Mouse (Mus musculus): ENCODE results near the gene Col4a3bp. TPM values are rescaled to one million over a fixed set of nuclear protein-coding genes. Genes with fewer than 3 reads are reported as not detected.
"Not testable (repeated sequence)": the region's sequence is repeated elsewhere in the genome, so short reads cannot be mapped to it uniquely, and the experiment has no call there.

Gene Col4a3bp
- polyA plus RNA-seq, 1 experiment from 2014 or later = 6.5 TPM

DNA sequence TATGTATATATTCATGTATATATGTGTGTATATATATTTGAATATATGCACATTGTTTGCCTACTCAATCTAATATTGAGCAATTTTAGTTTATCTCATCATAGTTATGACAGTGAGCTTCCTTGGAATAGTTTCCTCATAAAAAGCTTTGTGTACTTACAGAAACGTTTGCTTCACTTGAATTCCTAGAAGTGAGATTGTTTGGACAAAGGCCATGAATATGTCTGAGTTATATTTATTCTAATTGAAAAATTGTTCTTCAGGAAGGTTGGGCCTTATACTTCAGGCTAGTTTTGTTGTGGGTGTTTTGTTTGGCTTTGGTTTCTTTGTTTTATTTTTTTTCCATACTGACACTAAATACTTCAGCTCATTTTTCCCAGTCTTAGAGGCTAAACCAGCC is 78.5 kb downstream of the Col4a3bp start:
- no peak for DNase-seq (ENCODE audit: low spot score)
- Histone ChIP-seq H3K4me2 (ENCODE audit: low read depth, severe bottlenecking) (no peak overlapping the region), H3K4me1 (ENCODE audit: control insufficient read depth, insufficient read depth, low read length) (no peaks in the 10 kb centered on the region), H3K27ac (replicated peaks; ENCODE audit: low read depth, low read length) (no peak overlapping the region), H3K4me3 (ENCODE audit: low read depth, low read length) (no peak overlapping the region), H3K27me3 (ENCODE audit: control insufficient read depth, insufficient read depth, low read length) (no peaks in the 10 kb centered on the region), H3K9me3 (ENCODE audit: control insufficient read depth, low read length) (no peaks in the 10 kb centered on the region), H3K9ac (ENCODE audit: low read length) (no peak overlapping the region), H3K36me3 (ENCODE audit: control insufficient read depth, insufficient read depth, low read length) (no peaks in the 10 kb centered on the region)
- no peak for ATAC-seq (ENCODE audit: insufficient number of reproducible peaks, low FRiP score, low TSS enrichment, low read depth)
- 89% methylated on average over 1 of the region's 1 CpGs for WGBS

DNA sequence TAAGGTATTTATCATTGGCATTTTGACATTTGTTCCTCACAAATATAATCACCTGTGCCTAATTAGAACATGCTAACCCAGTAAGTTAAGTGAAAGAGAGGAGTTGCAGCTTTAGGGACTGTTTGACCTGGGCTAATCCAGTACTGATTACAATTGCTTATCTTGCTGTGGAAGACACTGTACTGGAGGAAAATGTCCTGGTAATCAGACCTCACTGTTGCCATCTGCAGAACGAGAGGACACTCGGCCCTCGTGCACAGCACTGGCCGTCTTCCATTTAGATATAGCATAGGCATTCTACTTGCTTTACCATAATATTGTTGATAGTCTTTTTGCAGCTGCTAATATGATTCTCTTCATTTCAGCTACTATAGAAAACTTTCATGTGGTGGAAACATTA is 88.0 kb downstream of the Col4a3bp start:
- Histone ChIP-seq H3K4me1 (ENCODE audit: control insufficient read depth, insufficient read depth, low read length) (no peaks in the 10 kb centered on the region), H3K27ac (replicated peaks; ENCODE audit: low read depth, low read length) (no peak overlapping the region), H3K36me3 (ENCODE audit: control insufficient read depth, insufficient read depth, low read length) (peaks cover 7% of the 10 kb centered on the region; the same call in 1 of the 2 replicates), H3K9ac (ENCODE audit: low read length) (no peak overlapping the region), H3K9me3 (ENCODE audit: control insufficient read depth, low read length) (no peaks in the 10 kb centered on the region), H3K4me3 (ENCODE audit: low read depth, low read length) (no peak overlapping the region), H3K27me3 (ENCODE audit: control insufficient read depth, insufficient read depth, low read length) (no peaks in the 10 kb centered on the region), H3K4me2 (ENCODE audit: low read depth, severe bottlenecking) (no peak overlapping the region)
- DNase-seq (ENCODE audit: low spot score) (no peak), ATAC-seq (ENCODE audit: insufficient number of reproducible peaks, low FRiP score, low TSS enrichment, low read depth) (no peak)
- WGBS = 91% methylated on average over 4 of the region's 4 CpGs

DNA sequence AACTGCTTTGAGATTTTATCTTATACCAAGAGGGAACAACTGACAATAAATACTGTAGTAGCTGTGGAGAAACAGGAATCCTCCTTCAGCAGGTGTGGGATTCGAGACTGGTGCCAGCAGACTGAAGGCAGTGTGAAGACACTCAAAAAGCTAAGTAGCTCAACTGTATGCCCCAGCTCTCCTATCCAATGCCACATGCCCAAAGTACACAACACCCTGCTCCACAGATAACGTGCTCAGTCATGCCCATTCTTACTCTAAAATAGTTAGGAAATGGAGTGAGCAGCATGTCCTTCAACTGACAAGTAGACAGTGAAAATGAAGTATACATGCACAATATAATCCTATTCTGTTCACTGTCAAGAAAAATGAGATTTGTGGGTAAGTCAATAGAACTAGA is 101.8 kb downstream of the Col4a3bp start:
- H3K27me3 ChIP-seq (ENCODE audit: control insufficient read depth, insufficient read depth, low read length) = no peaks in the 10 kb centered on the region
- H3K4me1 ChIP-seq (ENCODE audit: control insufficient read depth, insufficient read depth, low read length) = no peaks in the 10 kb centered on the region
- no peak for DNase-seq (ENCODE audit: low spot score)
- ATAC-seq (ENCODE audit: insufficient number of reproducible peaks, low FRiP score, low TSS enrichment, low read depth) = no peak
- H3K27ac ChIP-seq (replicated peaks; ENCODE audit: low read depth, low read length) = no peak overlapping the region
- no peaks in the 10 kb centered on the region for H3K9me3 ChIP-seq (ENCODE audit: control insufficient read depth, low read length)
- no peak overlapping the region for H3K9ac ChIP-seq (ENCODE audit: low read length)
- no peaks in the 10 kb centered on the region for H3K36me3 ChIP-seq (ENCODE audit: control insufficient read depth, insufficient read depth, low read length)
- 85% methylated on average over 2 of the region's 2 CpGs for WGBS
- no peak overlapping the region for H3K4me3 ChIP-seq (ENCODE audit: low read depth, low read length)
- no peak overlapping the region for H3K4me2 ChIP-seq (ENCODE audit: low read depth, severe bottlenecking)

DNA sequence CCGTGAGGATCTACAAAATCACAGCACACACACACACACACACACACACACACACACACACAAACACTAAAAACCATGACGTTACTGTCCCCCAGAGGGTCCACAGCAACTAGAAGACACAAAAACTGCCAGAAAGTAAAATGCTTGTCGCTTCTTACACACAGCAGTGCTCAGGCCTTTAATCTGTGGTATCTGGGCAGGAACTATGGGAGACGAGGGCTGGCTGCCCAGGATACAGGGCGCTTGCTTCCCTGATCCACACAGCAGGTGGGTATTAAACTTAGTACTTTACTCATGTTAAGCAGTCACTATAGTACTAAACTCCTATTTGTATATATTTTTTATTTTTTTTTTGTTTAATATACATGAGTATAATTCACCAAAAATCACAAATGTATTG is 103.4 kb downstream of the Col4a3bp start:
- no peaks in the 10 kb centered on the region for H3K27me3 ChIP-seq (ENCODE audit: control insufficient read depth, insufficient read depth, low read length)
- H3K4me3 ChIP-seq (ENCODE audit: low read depth, low read length) = no peak overlapping the region
- H3K4me2 ChIP-seq (ENCODE audit: low read depth, severe bottlenecking) = no peak overlapping the region
- H3K36me3 ChIP-seq (ENCODE audit: control insufficient read depth, insufficient read depth, low read length) = peaks cover 6% of the 10 kb centered on the region
- no peak for DNase-seq (ENCODE audit: low spot score)
- H3K9ac ChIP-seq (ENCODE audit: low read length) = no peak overlapping the region
- H3K4me1 ChIP-seq (ENCODE audit: control insufficient read depth, insufficient read depth, low read length) = no peaks in the 10 kb centered on the region
- H3K27ac ChIP-seq (replicated peaks; ENCODE audit: low read depth, low read length) = no peak overlapping the region
- WGBS = 66% methylated on average over 5 of the region's 5 CpGs
- no peak for ATAC-seq (ENCODE audit: insufficient number of reproducible peaks, low FRiP score, low TSS enrichment, low read depth)
- H3K9me3 ChIP-seq (ENCODE audit: control insufficient read depth, low read length) = no peaks in the 10 kb centered on the region

DNA sequence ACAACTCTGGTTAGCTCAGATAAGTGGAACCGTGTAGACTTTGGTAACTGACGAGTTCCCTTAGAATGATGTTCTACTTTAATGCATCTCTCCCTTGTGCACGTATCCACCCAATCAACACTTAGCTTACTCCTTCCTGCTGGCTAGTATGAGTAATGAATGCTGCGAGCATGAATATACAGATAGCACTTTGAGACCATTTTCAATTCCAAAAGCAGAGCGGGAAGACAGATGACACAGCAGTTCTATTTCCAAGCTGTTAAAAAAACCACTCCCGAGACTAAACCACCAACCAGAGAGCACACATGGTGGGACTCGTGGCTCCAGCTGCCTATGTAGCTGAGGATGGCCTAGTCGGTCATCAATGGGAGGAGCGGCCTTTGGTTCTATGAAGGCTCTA is 110.6 kb downstream of the Col4a3bp start:
- 95% methylated on average over 9 of the region's 9 CpGs for WGBS
- H3K4me1 ChIP-seq (ENCODE audit: control insufficient read depth, insufficient read depth, low read length) = no peaks in the 10 kb centered on the region
- no peak overlapping the region for H3K9ac ChIP-seq (ENCODE audit: low read length)
- peaks cover 42% of the 10 kb centered on the region for H3K36me3 ChIP-seq (ENCODE audit: control insufficient read depth, insufficient read depth, low read length)
- no peak for ATAC-seq (ENCODE audit: insufficient number of reproducible peaks, low FRiP score, low TSS enrichment, low read depth)
- no peaks in the 10 kb centered on the region for H3K27me3 ChIP-seq (ENCODE audit: control insufficient read depth, insufficient read depth, low read length)
- no peak overlapping the region for H3K27ac ChIP-seq (replicated peaks; ENCODE audit: low read depth, low read length)
- no peak overlapping the region for H3K4me2 ChIP-seq (ENCODE audit: low read depth, severe bottlenecking)
- DNase-seq (ENCODE audit: low spot score) = no peak
- no peaks in the 10 kb centered on the region for H3K9me3 ChIP-seq (ENCODE audit: control insufficient read depth, low read length)
- H3K4me3 ChIP-seq (ENCODE audit: low read depth, low read length) = no peak overlapping the region

DNA sequence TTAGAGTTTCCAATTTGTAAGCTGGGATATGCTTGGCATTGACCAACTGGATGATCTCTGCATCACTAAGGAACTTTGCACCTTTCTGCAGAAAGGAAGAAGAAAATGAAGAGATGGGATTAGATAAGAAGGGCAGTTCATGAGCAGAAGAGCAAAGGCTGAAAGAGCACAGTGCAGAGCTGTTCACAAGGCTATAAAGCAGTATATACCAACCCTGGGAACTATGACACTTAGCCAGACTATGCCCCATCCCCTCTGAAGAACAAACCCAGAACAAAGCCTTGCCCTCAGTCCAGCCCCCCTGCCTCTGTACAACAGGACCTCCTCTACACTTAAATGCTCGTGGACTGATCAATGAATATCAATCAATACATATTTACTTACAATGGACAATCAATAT is 114.3 kb downstream of the Col4a3bp start:
- 79% methylated on average over 1 of the region's 1 CpGs for WGBS
- DNase-seq (ENCODE audit: low spot score) (no peak), ATAC-seq (ENCODE audit: insufficient number of reproducible peaks, low FRiP score, low TSS enrichment, low read depth) (no peak)
- Histone ChIP-seq H3K4me1 (ENCODE audit: control insufficient read depth, insufficient read depth, low read length) (no peaks in the 10 kb centered on the region), H3K27me3 (ENCODE audit: control insufficient read depth, insufficient read depth, low read length) (no peaks in the 10 kb centered on the region), H3K9me3 (ENCODE audit: control insufficient read depth, low read length) (no peaks in the 10 kb centered on the region), H3K27ac (replicated peaks; ENCODE audit: low read depth, low read length) (no peak overlapping the region), H3K4me3 (ENCODE audit: low read depth, low read length) (no peak overlapping the region), H3K4me2 (ENCODE audit: low read depth, severe bottlenecking) (no peak overlapping the region), H3K36me3 (ENCODE audit: control insufficient read depth, insufficient read depth, low read length) (peaks cover 43% of the 10 kb centered on the region), H3K9ac (ENCODE audit: low read length) (no peak overlapping the region)

DNA sequence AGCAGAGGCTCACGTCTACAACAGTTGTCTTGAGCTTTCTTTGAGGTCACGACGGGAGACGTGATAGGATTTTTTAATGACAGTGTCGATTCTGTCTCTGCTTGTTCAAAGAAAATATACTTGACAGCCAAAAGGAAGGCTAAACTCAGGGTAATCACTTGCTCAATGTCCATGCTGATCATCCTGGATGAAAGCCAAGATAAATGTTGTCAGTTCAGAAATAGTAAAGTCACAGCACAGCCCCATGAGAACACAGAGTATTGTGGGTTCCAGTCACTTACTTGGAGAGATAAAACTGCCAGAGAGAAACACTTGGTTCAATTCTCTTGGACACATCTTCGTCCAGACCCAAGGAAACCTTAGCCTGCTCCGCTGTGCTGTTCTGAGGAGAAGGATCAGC is 116.5 kb downstream of the Col4a3bp start:
- H3K9me3 ChIP-seq (ENCODE audit: control insufficient read depth, low read length) = no peaks in the 10 kb centered on the region
- no peak for ATAC-seq (ENCODE audit: insufficient number of reproducible peaks, low FRiP score, low TSS enrichment, low read depth)
- no peak overlapping the region for H3K9ac ChIP-seq (ENCODE audit: low read length)
- H3K36me3 ChIP-seq (ENCODE audit: control insufficient read depth, insufficient read depth, low read length) = peaks cover 42% of the 10 kb centered on the region
- H3K4me1 ChIP-seq (ENCODE audit: control insufficient read depth, insufficient read depth, low read length) = no peaks in the 10 kb centered on the region
- DNase-seq (ENCODE audit: low spot score) = no peak
- H3K4me2 ChIP-seq (ENCODE audit: low read depth, severe bottlenecking) = no peak overlapping the region
- H3K4me3 ChIP-seq (ENCODE audit: low read depth, low read length) = no peak overlapping the region
- H3K27me3 ChIP-seq (ENCODE audit: control insufficient read depth, insufficient read depth, low read length) = no peaks in the 10 kb centered on the region
- no peak overlapping the region for H3K27ac ChIP-seq (replicated peaks; ENCODE audit: low read depth, low read length)
- 92% methylated on average over 7 of the region's 7 CpGs for WGBS

DNA sequence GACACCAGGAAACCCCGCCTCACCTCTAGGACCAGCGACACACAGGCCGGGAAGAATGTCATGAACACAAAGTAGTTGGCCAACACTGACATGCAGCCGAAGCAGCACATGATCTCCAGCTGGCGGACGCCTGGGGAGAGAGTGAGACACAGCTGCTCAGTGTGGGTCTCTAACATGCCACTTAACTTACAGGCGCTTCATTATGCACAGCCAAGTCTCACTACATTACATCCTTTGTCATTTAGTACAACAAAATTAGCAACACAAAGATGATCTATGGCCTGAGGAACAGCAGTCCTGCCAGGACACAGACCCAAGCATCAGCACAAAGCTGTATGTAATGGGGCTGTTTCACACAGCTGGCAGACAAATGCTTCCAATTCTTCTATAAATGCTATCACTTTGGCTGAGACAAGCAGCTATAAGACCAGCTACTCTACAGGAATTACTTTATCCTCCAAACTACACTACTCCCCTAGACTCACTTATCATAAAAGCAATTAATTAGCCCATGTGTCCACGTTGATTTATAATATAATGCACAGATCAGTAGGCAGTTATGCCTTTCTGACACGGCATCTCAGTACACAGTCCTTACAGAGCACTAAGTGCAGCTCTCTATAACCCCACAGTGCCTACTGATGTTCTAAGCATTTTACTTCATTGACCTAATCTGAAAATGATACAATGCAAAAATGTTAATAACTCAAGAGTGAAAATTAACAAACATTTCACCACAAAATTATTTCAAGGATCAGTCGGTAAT is 117.9 kb downstream of the Col4a3bp start:
- H3K9me3 ChIP-seq (ENCODE audit: control insufficient read depth, low read length) = no peaks in the 10 kb centered on the region
- H3K4me3 ChIP-seq (ENCODE audit: low read depth, low read length) = no peak overlapping the region
- no peaks in the 10 kb centered on the region for H3K4me1 ChIP-seq (ENCODE audit: control insufficient read depth, insufficient read depth, low read length)
- no peak overlapping the region for H3K27ac ChIP-seq (replicated peaks; ENCODE audit: low read depth, low read length)
- no peaks in the 10 kb centered on the region for H3K27me3 ChIP-seq (ENCODE audit: control insufficient read depth, insufficient read depth, low read length)
- 86% methylated on average over 10 of the region's 10 CpGs for WGBS
- peaks cover 40% of the 10 kb centered on the region for H3K36me3 ChIP-seq (ENCODE audit: control insufficient read depth, insufficient read depth, low read length)
- ATAC-seq (ENCODE audit: insufficient number of reproducible peaks, low FRiP score, low TSS enrichment, low read depth) (no peak), DNase-seq (ENCODE audit: low spot score) (no peak)
- H3K4me2 ChIP-seq (ENCODE audit: low read depth, severe bottlenecking) = no peak overlapping the region
- no peak overlapping the region for H3K9ac ChIP-seq (ENCODE audit: low read length)

DNA sequence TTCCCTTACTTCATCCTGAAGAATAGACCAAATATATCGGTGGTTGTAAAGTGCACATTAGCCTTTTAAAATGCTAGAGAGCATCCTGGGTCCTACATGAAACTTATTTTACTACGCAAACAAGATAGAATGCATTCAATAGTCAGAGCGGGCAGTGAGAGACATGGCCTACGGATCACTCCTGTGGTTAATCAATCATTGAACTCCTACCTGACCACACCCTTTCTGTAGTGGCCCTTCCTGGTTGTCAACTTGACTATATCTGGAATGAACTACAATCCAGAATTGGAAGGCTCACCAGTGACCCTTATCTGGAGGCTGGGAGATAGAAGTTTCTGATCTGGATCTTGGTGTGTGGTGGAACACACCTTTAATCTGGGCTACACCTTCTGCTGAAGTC is 120.7 kb downstream of the Col4a3bp start:
- 95% methylated on average over 4 of the region's 4 CpGs for WGBS
- not testable (repeated sequence) for H3K4me2 ChIP-seq (ENCODE audit: low read depth, severe bottlenecking); ATAC-seq (ENCODE audit: insufficient number of reproducible peaks, low FRiP score, low TSS enrichment, low read depth); DNase-seq (ENCODE audit: low spot score); H3K9me3 ChIP-seq (ENCODE audit: control insufficient read depth, low read length); H3K27ac ChIP-seq (replicated peaks; ENCODE audit: low read depth, low read length); H3K4me3 ChIP-seq (ENCODE audit: low read depth, low read length); H3K27me3 ChIP-seq (ENCODE audit: control insufficient read depth, insufficient read depth, low read length); H3K9ac ChIP-seq (ENCODE audit: low read length); H3K4me1 ChIP-seq (ENCODE audit: control insufficient read depth, insufficient read depth, low read length)
- peaks cover 35% of the 10 kb centered on the region for H3K36me3 ChIP-seq (ENCODE audit: control insufficient read depth, insufficient read depth, low read length)

All from limb, embryonic 11.5 days (tissue).